Mouse (Mus musculus) kidney, postnatal 14 days (tissue): ENCODE results near the gene Elfn1.

Experiments
- DNase-seq: peaks from one replicate; pipeline ENCODE4 v3.0.0; 2022; ENCODE audit warnings: mixed read lengths

Elfn1 gene

GRCm38 (mm10) chr5:139907714-139908242 lies at the start of gene Elfn1:
TSS of gene Elfn1 (plus strand) at chr5:139907943.
- DNase-seq, result peak; percentile 24

GRCm38 (mm10) chr5:139860328-139861104 lies 47.2 kb upstream of the Elfn1 start:
- DNase-seq, result no peak

DNA sequence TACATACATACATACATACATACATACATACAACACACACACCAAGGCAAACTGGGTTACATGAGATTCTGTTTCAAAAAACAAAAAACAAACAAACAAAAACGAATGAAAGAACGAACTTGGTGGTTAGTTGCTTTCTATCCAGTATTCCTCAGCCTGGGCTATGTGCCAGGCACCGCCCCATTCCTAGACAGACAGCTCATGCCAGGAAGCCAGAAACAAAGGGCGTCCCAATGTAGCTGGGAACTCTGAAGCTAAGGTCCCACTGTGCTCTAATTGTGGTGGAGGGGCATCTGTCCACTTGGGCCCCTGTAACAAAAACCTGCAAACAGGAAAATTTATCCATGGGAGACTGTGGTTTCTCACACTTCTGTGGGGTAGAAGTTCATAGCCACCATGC lies 45.0 kb upstream of the Elfn1 start:
- DNase-seq, result peak; percentile 84

DNA sequence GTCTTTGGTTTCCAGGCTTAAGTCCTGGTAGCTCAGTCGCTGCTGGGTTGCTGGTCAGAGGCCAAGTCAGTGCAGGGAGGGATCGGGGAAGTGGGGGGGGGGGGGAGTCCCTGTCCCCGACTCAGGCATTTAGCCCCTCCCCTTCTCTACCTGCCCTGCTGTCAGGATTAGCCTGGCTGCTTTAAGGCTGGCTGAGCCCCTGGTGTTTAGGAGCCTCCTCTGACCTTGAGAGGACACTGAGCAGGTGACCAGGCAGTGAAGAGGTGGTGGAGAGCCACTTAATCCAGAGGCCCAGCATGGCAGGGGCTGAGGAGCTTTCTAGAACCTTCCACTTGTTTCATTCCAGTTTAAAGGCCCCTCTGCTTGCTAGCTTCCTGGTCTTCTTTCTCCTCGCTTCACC lies 36.9 kb upstream of the Elfn1 start:
- DNase-seq, result peak; percentile 43

GRCm38 (mm10) chr5:139871526-139871925 lies 36.2 kb upstream of the Elfn1 start:
- DNase-seq, result no peak

GRCm38 (mm10) chr5:139877563-139877962 lies 30.2 kb upstream of the Elfn1 start:
- no peak for DNase-seq

DNA sequence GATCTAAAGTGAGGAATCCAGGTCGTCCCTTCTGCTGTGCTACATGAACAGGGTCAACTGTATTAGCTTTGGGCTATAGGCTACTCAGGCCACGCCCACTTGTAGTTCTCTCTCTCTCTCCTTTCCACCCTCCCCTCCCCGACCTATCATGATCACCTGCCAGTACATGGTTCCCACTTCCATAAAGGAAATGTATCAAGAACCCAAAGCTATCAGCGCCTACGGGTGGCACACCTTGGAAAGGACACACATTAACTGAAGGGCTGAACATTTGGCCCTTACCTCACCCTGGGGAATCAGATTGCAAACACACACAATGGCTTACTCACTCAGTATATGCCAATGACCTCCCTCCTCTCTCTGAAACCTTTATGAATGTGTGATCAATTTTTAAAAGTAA lies 28.0 kb upstream of the Elfn1 start:
- DNase-seq, result no peak

- no peak for DNase-seq
These were observed 26.6 kb upstream of the Elfn1 start for GRCm38 (mm10) chr5:139881161-139881560.

DNA sequence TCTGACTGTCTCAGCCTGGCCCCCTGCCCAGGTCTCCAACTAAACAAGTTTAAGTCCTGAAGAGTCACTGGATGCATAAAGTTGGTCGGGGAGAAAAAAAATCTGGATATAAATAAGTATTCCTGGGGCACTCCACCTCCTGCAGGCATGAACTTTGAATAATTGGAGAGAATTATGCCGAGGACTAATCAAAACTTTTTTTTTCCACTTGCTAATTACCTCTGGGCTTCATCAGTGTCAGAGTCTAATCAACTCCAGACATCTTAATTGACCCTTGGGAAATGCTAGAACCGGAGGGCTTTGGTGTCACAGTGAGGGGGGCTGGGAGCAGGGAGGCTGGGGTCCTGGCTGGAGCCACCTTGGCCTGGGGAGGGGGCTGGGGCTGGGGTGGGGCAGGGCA lies 19.1 kb upstream of the Elfn1 start:
- DNase-seq, result no peak

- no peak for DNase-seq
These were observed 18.4 kb upstream of the Elfn1 start for GRCm38 (mm10) chr5:139889370-139889769.

GRCm38 (mm10) chr5:139892326-139892994 lies 15.3 kb upstream of the Elfn1 start:
- peak; percentile 72 for DNase-seq

DNA sequence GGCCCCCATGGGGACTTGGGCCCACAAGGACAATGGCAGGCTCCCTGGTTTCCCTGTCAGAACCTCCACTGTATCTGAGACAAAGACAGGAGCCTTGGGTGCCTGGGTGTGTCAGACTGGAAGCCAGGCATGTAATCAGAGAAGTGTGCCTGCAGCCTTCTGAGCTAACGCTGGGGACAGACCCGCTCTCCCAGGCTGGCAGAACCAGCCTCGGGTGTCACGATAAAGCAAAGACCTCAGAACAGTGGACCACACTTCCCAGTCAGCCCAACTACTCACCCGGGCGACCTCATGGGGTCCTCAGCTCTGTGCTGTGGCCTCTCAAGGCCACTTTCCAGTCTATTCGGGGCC lies 14.8 kb upstream of the Elfn1 start:
- DNase-seq, result no peak

- DNase-seq, result peak; percentile 75
These were observed 13.7 kb upstream of the Elfn1 start for GRCm38 (mm10) chr5:139894025-139894508.

DNA sequence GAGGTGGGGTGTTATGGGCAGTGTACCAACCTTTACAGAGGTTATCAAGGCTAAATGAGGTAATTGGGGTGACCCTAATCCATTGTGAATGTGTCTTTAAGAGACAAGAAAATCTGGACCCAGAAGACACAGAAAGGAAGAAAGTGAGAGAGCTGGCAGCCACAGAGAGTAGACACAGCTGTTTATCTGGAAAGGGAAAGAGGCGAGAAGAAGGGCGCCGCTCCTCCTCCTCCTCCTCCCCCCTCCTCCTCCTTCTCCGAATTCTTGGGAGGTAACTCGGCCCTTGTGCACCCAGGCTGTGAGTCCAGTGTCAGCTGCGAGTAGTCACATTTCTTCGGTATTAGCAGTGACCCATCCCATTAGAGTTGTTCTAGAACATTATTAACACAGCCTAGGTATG lies 8.7 kb upstream of the Elfn1 start:
- DNase-seq, result peak; percentile 18

DNA sequence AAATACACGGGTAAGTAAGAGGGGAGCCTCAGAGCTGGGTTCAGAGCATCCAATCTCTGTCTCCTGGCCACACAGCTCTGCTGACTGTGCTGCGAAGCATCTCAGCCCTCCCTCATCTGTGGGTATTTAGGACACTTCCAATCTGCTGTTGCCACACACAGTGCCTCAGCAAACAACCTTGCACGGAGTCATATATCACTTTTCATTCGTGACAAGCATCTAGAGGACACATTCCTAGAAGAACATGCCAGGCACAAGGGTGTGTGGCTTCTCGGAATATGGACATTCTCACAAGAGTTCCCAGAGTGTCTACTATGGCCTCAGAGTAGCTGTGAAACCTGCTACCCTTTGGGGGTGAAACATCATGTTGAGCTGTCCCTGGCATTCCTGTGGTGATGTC lies 2.6 kb upstream of the Elfn1 start:
- DNase-seq, result no peak

GRCm38 (mm10) chr5:139906507-139906906 lies 1.2 kb upstream of the Elfn1 start:
- no peak for DNase-seq

- DNase-seq, result peak; percentile 69
These were observed 502 bp upstream of the Elfn1 start for GRCm38 (mm10) chr5:139907241-139907640.

DNA sequence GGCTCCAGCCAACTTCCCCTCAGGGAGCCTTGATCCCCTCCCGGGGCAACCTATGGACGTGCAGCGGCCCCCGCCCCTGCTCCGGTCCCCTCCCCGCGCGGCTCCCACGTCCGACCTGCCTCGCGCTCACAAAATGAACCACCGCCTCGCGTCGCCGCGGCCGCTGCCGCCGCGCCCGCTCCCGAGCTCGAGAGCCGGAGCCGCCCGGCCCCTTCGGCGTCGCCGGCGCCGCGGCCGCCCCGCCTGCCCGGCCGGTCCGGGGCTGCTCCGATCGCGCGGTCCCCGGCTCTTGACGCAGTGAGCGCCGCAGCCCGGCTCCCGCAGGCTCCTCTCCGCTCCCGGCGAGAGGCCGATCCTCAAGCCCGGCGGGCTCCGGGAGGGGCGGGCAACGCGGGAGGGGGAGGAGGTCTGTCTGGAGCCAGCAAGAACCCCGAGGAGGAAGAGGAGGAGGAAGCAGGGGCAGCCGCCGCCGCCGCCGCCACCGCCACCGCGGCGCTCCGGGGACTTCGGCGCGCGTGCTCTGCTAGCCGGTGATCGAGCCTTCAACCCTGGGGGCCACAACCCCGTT lies 584 bp downstream of the Elfn1 start:
- peak; percentile 44 for DNase-seq

DNA sequence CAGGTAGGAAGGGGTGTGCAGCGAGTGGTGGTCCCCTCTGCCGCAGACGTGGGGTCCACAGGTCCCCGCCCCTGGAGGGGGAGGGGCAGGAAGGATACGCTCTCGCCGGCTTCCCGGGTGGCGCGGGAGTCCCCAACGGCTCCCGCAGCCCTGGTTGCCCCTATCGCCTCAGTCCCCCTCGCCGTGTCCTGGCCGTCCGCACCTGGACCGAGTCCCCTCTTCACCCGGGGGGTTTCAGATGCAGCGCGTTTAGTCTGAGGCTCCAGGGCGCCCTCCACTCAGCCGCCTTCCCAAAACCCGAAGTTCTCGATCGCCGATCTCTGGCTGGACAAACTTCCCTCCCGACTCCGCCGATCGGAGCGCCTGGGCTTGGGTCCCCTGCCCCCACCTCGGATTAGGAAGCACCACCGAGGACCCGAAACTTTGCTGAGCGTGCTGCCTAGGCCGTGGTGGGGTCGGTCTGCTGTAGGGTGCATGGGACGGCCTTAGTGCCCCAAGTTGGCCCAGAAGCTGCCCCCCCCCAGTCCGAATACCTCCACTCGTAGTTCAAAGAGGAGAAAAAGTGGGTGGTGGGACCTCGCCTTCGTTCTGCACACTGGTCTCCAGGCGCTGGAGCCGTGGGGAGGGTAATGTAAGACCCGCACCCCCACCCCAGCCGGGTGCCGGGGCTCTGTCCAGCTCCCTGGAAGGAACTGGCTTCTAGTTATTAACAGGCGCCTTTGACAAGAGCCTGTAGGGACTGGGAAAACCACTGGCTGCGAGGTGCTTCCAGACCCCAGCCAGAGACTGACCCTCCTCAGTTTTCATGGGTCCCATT lies 1.3 kb downstream of the Elfn1 start:
- peak; percentile 38 for DNase-seq

DNA sequence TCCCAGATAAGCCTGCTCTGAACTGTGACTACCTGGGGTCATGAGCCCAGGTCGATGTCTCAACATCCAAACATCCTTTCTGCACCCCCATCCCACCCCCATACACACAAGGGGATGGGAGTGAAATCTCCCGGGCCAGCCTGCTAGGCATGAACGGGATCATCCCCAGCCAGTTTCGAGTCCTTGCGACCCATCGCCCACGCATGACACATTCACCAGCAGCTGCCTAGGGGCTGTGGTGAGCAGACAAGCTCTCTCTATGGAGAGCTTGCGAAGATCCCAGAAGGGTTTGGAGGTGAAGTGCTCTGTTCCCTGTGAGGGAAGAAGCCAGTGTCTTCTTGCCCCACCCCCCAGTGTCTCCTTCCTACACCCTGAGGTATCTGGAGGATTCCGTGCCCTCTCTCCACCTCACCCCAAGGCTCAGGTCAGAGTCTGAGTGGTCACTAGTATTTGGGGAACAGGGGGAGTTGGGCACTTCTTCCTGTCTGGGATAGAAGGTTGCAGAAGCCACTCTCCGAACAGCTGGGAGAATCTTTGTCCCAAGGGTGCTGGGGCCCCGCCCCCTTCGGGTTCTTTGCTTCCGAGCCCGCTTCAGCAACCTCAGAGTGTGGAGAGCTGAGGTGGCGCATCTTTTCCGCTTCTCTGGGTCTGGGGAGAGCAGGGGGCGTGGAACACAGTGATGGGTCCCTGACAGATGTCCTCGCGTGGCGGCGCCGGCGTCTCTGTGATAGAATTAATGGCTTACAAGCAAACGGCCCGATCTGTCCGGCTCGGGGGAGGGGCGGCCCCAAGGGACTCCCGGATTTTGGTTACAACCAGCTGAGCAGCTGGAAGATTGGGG lies 2.2 kb downstream of the Elfn1 start:
- peak; percentile 44 for DNase-seq

DNA sequence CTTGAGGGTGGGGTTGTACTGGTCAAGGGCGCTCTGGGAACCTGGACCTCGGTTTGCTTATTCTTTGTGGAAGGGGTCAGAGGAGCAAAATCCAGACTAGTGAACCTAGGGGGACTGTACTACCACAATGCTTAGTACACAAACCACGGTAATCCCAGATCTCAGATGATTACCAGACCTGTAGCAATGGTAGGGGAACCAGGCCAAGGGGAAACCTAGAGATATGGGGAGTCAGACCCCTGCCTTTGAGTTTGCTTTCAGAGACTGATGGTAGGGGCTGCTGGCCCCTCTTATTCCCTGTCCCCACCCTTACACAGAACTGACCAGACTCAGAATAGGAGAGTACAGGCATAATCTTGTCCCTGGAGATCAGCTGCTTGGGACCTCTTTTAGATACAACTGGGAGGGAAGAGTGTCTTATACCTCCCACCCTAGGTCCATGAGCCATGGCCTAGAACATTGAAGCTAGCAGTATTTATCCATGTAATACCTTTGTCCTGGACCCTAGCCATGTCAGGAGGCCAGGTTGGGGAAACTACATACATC lies 3.1 kb downstream of the Elfn1 start:
- no peak for DNase-seq

DNA sequence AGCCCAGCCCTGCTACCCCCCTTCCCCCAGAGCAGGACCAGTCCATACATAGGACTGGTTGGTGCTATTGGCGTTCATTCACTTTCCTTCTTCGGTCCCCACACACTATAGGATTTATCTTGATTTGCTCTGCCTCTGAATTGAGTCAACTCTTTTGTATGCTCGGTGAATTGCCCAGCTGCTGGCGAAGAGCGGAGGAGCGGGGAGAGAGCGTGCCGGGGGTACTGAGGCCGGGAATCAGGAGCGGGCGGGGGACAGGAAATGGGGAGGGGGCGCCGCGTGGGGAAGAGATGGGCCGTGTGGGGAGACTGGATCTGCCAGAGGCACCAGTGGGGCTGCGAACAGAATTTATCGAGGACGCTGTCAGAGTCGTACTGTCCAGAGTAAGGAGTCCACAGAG lies 3.8 kb downstream of the Elfn1 start:
- no peak for DNase-seq
